Mouse (Mus musculus) G1E-ER4 (cell line): ENCODE results near the gene Ppp4c. TPM values are rescaled to one million over a fixed set of nuclear protein-coding genes. Genes with fewer than 3 reads are reported as not detected.

Experiments
- GATA1 ChIP-seq: IDR thresholded peaks from one replicate; pipeline ENCODE4 v1.8.0; 2012; ENCODE audit warnings: low read length, inconsistent platforms
- polyA plus RNA-seq: library from polyadenylated mRNA; stranded (reverse); fragments of >175 nt; gene quantifications from 2 replicates; pipeline ENCODE4 v1.2.3, GENCODE M21; 2012

Ppp4c gene
- polyA plus RNA-seq, 1 experiment: 249 TPM

DNA sequence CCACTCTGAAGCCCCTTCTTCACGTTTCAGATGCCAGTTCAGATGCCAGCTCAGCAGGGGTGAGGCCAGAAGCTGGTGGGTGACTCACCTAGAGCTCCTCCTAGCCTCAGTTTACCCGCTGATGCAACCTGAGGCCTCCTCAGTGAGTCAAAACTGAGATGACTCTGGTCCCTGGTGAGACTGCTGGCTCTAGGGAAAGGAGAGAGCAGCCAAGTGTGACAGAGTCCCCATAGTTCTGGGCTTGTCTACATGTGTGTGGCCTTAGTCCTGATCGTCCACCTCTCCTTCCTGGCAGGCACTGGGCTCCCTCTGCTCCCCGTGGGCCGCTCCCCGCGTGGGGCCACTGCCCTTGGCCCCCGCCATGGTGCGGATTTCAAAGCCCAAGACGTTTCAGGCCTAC lies 14.8 kb downstream of the Ppp4c start:
- no peak for TF ChIP-seq GATA1

DNA sequence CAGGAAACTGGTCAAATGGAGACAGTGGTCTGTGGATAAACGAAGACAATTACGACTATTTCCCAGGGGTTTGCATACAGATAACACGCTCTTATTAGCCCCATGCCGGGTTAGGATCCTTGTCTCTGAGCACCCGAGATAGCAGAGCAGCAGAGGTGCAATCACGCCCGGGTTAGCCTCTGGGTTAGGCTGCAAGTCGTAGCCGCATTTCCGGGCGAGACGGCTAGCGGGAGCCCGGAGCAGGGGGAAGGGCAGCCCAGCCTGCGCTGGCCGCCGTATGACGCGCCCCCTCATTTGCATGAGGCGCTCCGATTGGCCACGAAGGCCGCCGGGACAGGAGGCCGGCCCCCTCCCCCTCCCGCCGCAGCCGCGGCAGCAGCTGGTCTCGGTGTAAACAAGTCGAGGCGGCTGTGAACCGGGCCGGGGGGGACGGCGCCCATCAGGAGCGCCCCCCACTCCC lies 15.7 kb downstream of the Ppp4c start, which contains the start of gene Ypel3:
Ypel3 (plus strand) TSS at position 358 of the 460 bp plus-strand sequence.
- peak; percentile 61 for TF ChIP-seq GATA1

- TF ChIP-seq GATA1: no peak
These were observed 16.4 kb downstream of the Ppp4c start for GRCm38 (mm10) chr7:126775978-126776234.

DNA sequence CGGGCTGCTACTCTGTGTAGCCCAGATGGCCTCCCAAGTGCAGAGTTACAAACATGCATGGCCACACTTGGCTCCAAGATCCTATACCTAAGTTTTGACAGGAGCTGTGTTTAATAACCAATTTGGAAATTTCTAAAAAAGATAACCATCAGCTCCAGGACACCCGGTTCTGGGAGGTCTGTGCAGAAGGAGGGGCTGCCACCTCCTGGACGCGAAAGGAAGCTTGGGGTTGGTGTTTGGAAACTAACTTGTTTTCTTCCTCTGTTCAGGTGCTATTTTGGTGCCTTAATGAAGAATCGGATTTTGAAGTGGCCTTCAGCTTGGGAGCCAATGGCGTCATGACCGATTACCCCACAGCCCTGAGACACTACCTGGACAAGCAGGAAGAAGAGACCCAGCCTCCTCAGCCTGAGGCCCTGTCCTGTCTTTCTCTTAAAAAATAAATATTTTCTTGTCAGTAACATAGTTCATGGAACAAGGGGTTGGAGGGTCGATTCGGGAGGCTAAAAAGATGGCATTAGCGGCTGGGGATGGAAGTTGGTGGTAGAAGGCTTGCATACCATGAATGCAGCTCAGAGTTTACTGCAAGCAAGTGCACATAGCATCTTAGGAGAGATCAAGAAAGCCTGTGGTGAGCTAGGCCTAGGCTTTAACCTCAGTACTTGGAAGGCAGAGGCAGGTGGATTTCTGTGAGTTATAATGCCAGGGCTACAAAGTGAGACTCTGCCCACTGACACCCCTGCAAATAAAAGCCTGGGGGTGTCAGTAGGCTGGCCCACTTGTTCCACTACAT lies 16.9 kb downstream of the Ppp4c start:
- no peak for TF ChIP-seq GATA1

DNA sequence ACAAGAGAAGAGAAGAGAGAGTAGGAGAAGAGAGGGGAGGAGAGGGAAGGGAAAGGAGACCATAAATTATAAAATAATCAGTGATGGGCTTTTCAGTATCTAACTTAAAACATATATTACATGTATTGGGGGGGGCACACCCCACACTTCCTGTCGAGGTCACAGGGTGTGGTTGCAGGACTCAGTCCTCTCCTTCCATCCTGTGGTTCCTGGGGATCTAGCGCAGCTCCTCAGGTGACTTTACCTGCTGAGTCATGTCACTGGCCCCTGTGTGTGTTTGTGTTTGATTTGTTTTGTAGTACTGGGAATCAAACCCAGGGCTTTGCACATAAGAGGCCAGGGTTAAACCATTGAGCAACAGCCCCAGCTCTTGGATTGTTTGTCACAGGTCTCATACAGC lies 17.8 kb downstream of the Ppp4c start:
- no peak for TF ChIP-seq GATA1

DNA sequence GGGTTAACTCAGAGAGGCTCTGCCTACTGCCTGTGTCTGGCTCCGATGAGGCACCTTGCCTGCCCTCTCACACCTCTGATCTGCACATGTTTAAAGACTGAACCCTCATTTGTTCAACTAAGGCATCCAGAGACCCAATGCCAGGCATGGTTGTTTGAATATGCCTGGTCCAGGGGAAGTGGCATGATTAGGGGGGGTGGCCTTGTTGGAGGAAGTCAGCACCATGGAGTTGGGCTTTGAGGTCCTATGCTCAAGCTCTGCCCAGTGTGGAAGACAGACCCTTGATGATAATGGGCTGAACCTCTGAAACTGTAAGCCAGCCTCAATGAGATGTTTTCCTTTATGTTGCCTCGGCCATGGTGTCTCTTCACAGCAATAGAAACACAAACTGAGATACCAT lies 18.9 kb downstream of the Ppp4c start:
- no peak for TF ChIP-seq GATA1

DNA sequence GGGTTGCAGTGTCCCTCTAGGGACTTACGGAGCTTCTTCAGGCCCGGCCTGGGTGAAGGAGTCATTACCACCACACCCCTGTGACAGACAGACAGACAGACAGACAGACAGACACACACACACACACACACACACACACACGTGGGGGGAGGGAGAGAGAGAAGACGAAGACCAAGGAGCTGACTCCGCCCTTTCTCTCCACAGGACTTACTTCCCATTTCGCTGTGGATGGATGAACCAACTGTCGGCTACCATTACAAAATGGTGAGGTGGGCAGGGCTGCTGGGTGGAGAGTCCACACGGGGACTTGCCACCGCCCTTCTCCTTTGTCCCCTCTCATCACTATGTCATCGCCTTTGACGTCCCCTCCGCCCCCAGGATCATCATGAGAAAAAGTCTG lies 21.5 kb downstream of the Ppp4c start:
- no peak for TF ChIP-seq GATA1

DNA sequence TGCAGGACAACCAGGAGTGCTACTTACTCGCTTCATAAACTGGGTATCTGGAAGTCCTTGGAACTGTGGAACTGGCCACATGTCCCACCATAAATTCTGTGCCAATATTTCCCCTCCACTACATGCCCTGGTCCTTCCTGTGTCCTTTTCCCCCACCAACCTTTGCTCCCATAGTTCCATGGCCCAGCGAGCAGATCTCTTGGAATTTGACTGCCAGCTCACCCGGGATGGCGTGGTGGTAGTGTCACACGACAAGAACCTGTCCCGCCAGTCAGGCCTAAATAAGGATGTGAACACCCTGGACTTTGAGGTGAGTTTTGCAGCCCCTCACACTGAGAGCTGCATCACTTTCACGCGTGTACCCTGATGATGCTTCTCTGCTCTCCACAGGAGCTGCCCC lies 25.3 kb downstream of the Ppp4c start:
- no peak for TF ChIP-seq GATA1

DNA sequence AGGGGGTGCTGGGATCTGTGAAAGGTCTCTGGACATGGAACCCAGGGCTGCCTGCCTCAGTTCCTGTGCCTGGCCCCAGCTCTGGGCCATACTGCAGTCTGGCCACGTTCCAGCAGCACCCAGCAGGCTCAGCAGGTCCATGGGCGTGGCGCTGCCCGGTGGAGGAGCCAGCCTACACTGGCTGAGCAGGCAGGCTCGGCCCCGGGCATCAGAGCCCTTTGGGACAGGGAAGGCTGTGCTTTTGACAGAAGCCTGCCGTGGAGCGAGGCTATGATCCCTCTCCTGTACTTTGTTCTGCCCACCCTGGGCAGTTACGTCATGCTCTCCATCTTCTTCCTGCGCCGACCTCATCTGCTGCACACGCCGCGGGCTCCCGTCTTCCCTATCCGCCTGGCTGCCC lies 26.1 kb downstream of the Ppp4c start, which contains the start of gene Gdpd3:
Gdpd3 (plus strand) TSS at position 134 of the 400 bp plus-strand sequence.
- no peak for TF ChIP-seq GATA1

DNA sequence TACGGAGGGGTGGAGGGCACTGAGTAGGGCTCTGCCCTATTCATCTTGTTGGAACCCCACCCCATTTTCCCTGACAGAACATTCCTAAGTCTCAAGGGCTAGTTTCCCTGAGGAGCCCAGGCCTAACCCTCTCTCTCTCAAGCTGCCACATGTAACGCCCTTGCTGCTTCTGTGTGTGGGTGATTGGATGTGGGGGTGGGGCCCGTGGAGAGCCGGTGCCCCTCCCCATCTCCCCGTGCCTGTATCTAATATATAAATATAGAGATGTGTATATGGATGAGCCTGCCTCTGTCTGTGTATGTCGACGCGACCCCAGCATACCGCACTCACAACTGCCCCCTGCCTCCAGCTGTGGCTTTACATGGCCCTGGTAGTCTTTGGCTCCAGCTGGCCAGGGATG lies 26.8 kb downstream of the Ppp4c start:
- TF ChIP-seq GATA1: no peak

GRCm38 (mm10) chr7:126762471-126763008 lies 29.8 kb downstream of the Ppp4c start:
- no peak for TF ChIP-seq GATA1

DNA sequence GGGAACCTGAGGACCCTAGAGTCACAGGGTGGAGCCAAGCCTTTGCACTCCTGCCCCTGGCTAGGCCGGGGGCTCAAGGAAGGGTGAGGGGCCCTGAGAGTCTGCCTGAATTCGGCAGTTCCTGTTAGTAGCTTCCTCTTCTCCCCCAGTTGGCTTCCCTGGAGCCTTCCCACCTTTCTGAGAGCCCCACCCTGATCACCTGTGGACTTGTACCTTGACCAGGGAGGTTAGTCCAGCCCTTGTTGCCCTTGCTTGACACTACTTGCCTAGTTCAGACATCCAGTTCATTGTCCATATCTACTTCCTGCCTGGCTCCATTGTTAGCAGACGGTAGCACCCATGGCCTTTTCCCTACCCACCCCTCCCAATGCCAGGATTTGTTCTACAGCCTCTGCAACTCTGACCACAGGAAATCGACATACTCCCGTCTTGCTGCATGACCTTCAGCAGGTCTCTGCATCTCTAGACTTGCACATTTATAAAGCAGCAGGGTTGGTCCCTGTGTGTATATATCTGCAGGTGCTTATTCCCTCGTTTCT lies 30.7 kb downstream of the Ppp4c start:
- no peak for TF ChIP-seq GATA1

- no peak for TF ChIP-seq GATA1
These were observed 31.3 kb downstream of the Ppp4c start for GRCm38 (mm10) chr7:126760956-126761355.

DNA sequence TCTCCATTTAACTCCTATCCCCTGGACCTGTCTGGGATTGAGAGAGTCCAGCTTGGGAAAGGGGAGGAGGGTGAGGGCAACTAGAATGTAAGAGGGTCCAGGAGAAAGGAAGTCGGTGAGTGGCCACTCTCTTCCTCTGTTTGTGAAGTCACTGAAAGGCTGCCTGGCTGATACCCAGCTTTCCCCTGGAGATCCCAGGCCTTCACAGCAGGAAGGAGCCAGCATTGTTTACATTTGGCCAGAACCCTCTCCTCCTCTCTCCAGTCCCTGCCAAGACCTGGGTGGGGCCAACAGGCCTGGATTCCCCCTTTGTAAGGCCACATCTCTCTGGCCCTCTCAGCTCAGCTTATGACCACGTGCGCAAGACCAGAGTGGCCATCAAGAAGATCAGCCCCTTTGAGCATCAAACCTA lies 31.9 kb downstream of the Ppp4c start:
- no peak for TF ChIP-seq GATA1

- TF ChIP-seq GATA1: no peak
These were observed 32.5 kb downstream of the Ppp4c start for GRCm38 (mm10) chr7:126759672-126760390.

DNA sequence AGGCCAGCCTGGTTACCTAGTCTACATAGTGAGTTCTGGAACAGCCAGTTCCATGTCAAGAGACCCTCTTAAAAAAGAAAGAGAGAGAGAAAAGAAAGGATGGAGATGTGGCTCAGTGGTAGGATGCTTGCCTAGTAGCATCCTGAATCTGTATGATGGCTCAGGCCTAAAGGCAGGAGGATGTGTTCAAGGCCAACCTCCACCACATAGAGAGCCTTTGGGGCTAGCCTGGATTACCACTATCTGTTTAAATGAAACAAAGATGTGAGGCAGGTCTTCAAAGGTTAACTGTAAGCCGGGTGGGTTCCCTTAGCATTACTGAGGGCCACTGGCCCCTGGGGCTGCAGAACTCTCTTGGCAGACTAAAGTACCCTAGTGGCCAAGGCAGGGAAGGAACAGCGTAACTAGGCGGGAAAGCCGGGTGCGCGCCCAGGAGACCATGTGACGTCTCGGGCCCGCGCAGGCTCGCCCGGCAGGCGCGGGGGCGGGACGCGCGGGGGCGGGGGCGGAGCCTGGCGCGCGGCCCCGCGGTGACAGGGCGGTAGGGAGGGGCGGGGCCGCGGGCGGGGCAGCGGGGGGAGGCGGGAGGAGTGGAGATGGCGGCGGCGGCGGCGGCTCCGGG lies 33.1 kb downstream of the Ppp4c start, which contains the start of gene Mapk3:
Mapk3 (plus strand) TSS at position 552 of the 622 bp plus-strand sequence.
- no peak for TF ChIP-seq GATA1
